Mouse (Mus musculus): ENCODE measurements around the gene Gtf2h5. TPM values are rescaled to one million over a fixed set of nuclear protein-coding genes. Genes with fewer than 3 reads are reported as not detected.

The Gtf2h5 gene
- polyA plus RNA-seq, 1 experiment from 2014 or later: 167 TPM

- H3K9ac ChIP-seq: no peak overlapping the region
- H3K4me1 ChIP-seq: no peaks in the 10 kb centered on the region
- no peaks in the 10 kb centered on the region for H3K27me3 ChIP-seq
- H3K4me2 ChIP-seq (replicated peaks): no peak overlapping the region
- H3K9me3 ChIP-seq: no peaks in the 10 kb centered on the region
- ATAC-seq (ENCODE audit: insufficient number of reproducible peaks, insufficient read depth, low FRiP score, low TSS enrichment): no peak
- H3K4me3 ChIP-seq: no peak overlapping the region
- H3K27ac ChIP-seq: no peak overlapping the region
- WGBS: 94% methylated on average over 9 of the region's 9 CpGs
- peaks cover 5% of the 10 kb centered on the region; the same call in 1 of the 2 replicates for H3K36me3 ChIP-seq
These were observed 35.5 kb downstream of the Gtf2h5 start for GRCm38 (mm10) chr17:6115085-6115484.

GRCm38 (mm10) chr17:6117148-6117725 is 37.7 kb downstream of the Gtf2h5 start:
- Histone ChIP-seq H3K27ac (no peak overlapping the region), H3K9ac (no peak overlapping the region), H3K4me2 (replicated peaks) (no peak overlapping the region), H3K9me3 (no peaks in the 10 kb centered on the region), H3K36me3 (peaks cover 9% of the 10 kb centered on the region), H3K4me1 (no peaks in the 10 kb centered on the region), H3K4me3 (no peak overlapping the region), H3K27me3 (no peaks in the 10 kb centered on the region)
- WGBS: 73% methylated on average over 4 of the region's 4 CpGs
- no peak for ATAC-seq (ENCODE audit: insufficient number of reproducible peaks, insufficient read depth, low FRiP score, low TSS enrichment)

- ATAC-seq (ENCODE audit: insufficient number of reproducible peaks, insufficient read depth, low FRiP score, low TSS enrichment): no peak
- Histone ChIP-seq H3K4me2 (replicated peaks) (no peak overlapping the region), H3K27ac (no peak overlapping the region), H3K36me3 (peaks cover 15% of the 10 kb centered on the region), H3K27me3 (no peaks in the 10 kb centered on the region), H3K9me3 (no peaks in the 10 kb centered on the region), H3K4me1 (no peaks in the 10 kb centered on the region), H3K9ac (no peak overlapping the region), H3K4me3 (no peak overlapping the region)
- WGBS: 90% methylated on average over 3 of the region's 3 CpGs
These were observed 38.3 kb downstream of the Gtf2h5 start for GRCm38 (mm10) chr17:6117917-6118316.

- WGBS: 85% methylated on average over 4 of the region's 4 CpGs
- H3K36me3 ChIP-seq: peaks cover 20% of the 10 kb centered on the region
These were observed 39.3 kb downstream of the Gtf2h5 start for GRCm38 (mm10) chr17:6118861-6119260.

DNA sequence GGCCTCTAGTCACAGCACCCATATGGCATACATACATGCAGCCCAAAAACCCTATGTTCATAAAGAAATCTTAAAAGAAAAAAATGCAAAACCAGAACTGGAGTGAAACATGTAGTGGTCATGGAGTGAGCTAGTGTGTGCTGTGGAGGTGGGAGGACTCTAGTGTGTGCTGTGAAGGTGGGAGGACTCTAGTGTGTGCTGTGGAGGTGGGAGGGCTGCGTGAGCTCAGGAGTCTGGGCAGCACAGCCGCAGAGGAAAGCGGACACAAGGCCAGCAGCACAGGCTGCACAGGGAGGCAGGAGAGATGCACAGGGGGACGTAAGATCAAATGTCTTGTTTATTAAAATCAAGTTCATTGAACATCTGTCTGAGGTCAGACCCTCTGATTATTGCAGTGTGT is 44.2 kb downstream of the Gtf2h5 start:
- Histone ChIP-seq H3K27ac (no peak overlapping the region), H3K9me3 (no peaks in the 10 kb centered on the region), H3K4me1 (no peaks in the 10 kb centered on the region), H3K9ac (no peak overlapping the region), H3K36me3 (peaks cover 30% of the 10 kb centered on the region), H3K4me3 (no peak overlapping the region), H3K27me3 (no peaks in the 10 kb centered on the region), H3K4me2 (replicated peaks) (no peak overlapping the region)
- ATAC-seq (ENCODE audit: insufficient number of reproducible peaks, insufficient read depth, low FRiP score, low TSS enrichment): no peak
- WGBS: 77% methylated on average over 4 of the region's 4 CpGs

More at GRCm38 (mm10) chr17:6118861-6119260, 39.3 kb downstream of the Gtf2h5 start:
- Histone ChIP-seq H3K27ac (no peak overlapping the region), H3K9ac (no peak overlapping the region), H3K9me3 (no peaks in the 10 kb centered on the region), H3K4me2 (replicated peaks) (no peak overlapping the region), H3K27me3 (no peaks in the 10 kb centered on the region), H3K4me1 (no peaks in the 10 kb centered on the region), H3K4me3 (no peak overlapping the region)
- no peak for ATAC-seq (ENCODE audit: insufficient number of reproducible peaks, insufficient read depth, low FRiP score, low TSS enrichment)

DNA sequence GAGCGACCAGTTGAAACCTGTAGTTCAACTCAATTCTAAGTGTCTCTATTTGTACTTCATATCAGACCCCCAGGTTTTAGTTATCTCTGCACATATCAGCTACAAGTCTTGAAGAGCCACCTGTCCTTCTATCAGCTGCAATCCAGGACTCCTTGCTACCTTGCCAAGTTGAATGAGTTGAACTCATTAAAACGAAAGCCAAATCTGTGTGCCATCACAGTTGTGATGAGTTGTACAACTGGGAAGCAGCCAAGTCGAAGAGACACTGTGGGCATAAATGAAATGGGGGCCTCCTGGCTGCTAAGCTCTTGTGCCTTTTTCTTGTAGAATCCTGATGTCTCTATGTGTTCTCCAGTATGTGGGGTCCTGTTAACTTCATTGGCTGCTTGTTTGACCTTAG is 45.9 kb downstream of the Gtf2h5 start:
- H3K9ac ChIP-seq: no peak overlapping the region
- no peak overlapping the region for H3K4me2 ChIP-seq (replicated peaks)
- H3K9me3 ChIP-seq: no peaks in the 10 kb centered on the region
- H3K27ac ChIP-seq: no peak overlapping the region
- H3K4me3 ChIP-seq: no peak overlapping the region
- no peaks in the 10 kb centered on the region for H3K27me3 ChIP-seq
- ATAC-seq (ENCODE audit: insufficient number of reproducible peaks, insufficient read depth, low FRiP score, low TSS enrichment): no peak
- 94% methylated on average over 3 of the region's 3 CpGs for WGBS
- H3K4me1 ChIP-seq: no peaks in the 10 kb centered on the region
- peaks cover 30% of the 10 kb centered on the region for H3K36me3 ChIP-seq

DNA sequence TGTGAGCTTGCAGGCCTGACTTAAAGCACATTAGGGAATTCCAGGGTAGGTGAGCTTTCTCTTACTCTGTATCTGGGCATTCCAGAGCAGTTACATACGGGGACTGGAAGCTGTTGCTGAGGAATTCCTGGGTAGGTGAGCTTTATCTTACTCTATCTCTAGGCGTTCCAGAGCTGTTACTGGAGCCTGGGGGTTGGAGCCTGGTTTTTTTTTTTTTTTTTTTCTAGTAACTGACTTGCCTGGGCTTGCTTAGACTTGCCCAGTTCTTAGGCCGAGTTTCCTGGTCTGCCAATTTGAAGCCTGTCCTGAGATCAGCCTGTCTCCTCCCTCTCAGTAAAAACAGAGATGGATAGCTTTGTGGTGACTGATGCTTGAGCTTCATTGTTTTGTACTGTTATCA is 48.5 kb downstream of the Gtf2h5 start:
- Histone ChIP-seq H3K36me3 (peaks cover 21% of the 10 kb centered on the region), H3K9ac (no peak overlapping the region), H3K4me3 (no peak overlapping the region), H3K27me3 (no peaks in the 10 kb centered on the region), H3K9me3 (no peaks in the 10 kb centered on the region), H3K27ac (no peak overlapping the region), H3K4me1 (no peaks in the 10 kb centered on the region), H3K4me2 (replicated peaks) (no peak overlapping the region)
- ATAC-seq (ENCODE audit: insufficient number of reproducible peaks, insufficient read depth, low FRiP score, low TSS enrichment): no peak
- WGBS: 31% methylated on average over 3 of the region's 3 CpGs

DNA sequence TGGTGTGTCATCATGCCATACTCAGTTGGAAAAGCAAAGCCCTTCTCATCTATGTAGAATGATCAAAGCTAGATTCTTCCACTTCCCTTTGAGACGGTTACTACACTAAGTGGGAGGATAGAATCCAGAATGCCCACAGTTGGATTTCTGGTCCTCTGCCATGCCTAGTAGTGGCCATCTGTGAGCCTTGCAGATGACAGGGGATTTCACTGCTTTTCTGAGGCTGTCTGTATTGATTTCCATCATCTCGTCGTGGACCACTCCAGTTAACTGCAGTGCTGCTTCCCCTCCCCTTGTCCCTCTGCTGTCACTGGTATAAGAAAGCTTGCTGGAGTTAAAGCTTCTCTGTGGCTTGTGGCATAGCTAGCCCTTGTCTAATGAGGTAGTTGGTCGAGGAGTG is 49.8 kb downstream of the Gtf2h5 start:
- Histone ChIP-seq H3K9me3 (no peaks in the 10 kb centered on the region), H3K27me3 (no peaks in the 10 kb centered on the region), H3K27ac (no peak overlapping the region), H3K4me1 (no peaks in the 10 kb centered on the region), H3K4me2 (replicated peaks) (no peak overlapping the region), H3K9ac (no peak overlapping the region), H3K4me3 (no peak overlapping the region), H3K36me3 (peaks cover 16% of the 10 kb centered on the region; the same call in 1 of the 2 replicates)
- 88% methylated on average over 4 of the region's 4 CpGs for WGBS
- ATAC-seq (ENCODE audit: insufficient number of reproducible peaks, insufficient read depth, low FRiP score, low TSS enrichment): no peak

GRCm38 (mm10) chr17:6131083-6131482 is 51.5 kb downstream of the Gtf2h5 start:
- no peak overlapping the region for H3K4me2 ChIP-seq (replicated peaks)
- H3K36me3 ChIP-seq: 0 out of 2 replicates have a peak, but pooled peaks cover 3% of the 10 kb centered on the region
- H3K4me3 ChIP-seq: no peak overlapping the region
- no peak overlapping the region for H3K9ac ChIP-seq
- no peaks in the 10 kb centered on the region for H3K9me3 ChIP-seq
- H3K27me3 ChIP-seq: no peaks in the 10 kb centered on the region
- no peaks in the 10 kb centered on the region for H3K4me1 ChIP-seq
- WGBS: 93% methylated on average over 3 of the region's 3 CpGs
- no peak for ATAC-seq (ENCODE audit: insufficient number of reproducible peaks, insufficient read depth, low FRiP score, low TSS enrichment)
- H3K27ac ChIP-seq: no peak overlapping the region

Small RNAs within 50 kb of the gene (microRNA-seq; reads per million reads assigned to microRNA genes)
- not detected for gene Gm22774

Other genes starting within 250 kb of the Gtf2h5 start
- gene Snx9, start 238.5 kb upstream of the Gtf2h5 start, polyA plus RNA-seq (2016; fragmentation: Nextera tagmentation; extraction: Ambion mirVana): 31.7 and 33.3 TPM in 2 replicates
- gene Synj2, start 138.5 kb upstream of the Gtf2h5 start, polyA plus RNA-seq (2016; fragmentation: Nextera tagmentation; extraction: Ambion mirVana): 2.5 and 2.6 TPM in 2 replicates
- gene Serac1, start within 50 bp of the Gtf2h5 start, polyA plus RNA-seq (2016; fragmentation: Nextera tagmentation; extraction: Ambion mirVana): 9.0 and 9.7 TPM in 2 replicates
- gene Tulp4, start 26.7 kb downstream of the Gtf2h5 start, polyA plus RNA-seq (2016; fragmentation: Nextera tagmentation; extraction: Ambion mirVana): 99.4 and 103 TPM in 2 replicates
- gene Tmem181a, start 177.1 kb downstream of the Gtf2h5 start, polyA plus RNA-seq (2016; fragmentation: Nextera tagmentation; extraction: Ambion mirVana): 25.3 and 26.5 TPM in 2 replicates
- 21.8 and 23.5 TPM in 2 replicates for gene Dynlt1a, start 237.7 kb downstream of the Gtf2h5 start, polyA plus RNA-seq (2016; fragmentation: Nextera tagmentation; extraction: Ambion mirVana)

Data from embryonic facial prominence, embryonic 12.5 days (tissue).